Mouse (Mus musculus): ENCODE measurements around the gene Dctn1.

GRCm38 (mm10) chr6:83208050-83208400 lies 42.3 kb downstream of the Dctn1 start:
- TF ChIP-seq CTCF (IDR thresholded peaks at IDR 0.05; ENCODE audit: low read depth), result no peak
- TF ChIP-seq EP300 (IDR thresholded peaks at IDR 0.05; ENCODE audit: low read depth), result no peak

Measured in heart, postnatal 0 days (tissue).